Mouse (Mus musculus): ENCODE data around the gene Dhx30.

Gene Dhx30

DNA sequence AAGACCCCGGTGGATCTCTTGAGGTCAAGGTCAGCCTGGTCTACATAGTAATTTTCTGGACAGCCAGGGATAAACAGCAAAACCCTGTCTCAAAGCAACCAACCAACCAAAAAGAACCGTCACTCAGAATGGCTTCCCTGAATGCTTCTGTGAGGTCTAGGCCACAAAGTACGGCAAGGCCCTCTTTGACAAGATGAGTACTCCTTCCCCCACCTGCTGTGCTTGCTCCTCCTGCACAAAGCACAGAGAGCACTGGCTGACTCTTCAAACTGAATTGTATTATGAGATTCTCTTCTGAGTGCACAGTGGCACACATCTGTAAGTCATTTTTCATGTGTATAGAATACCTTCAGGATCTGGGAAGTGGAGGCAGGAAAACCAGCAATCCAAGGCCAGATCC, 19.8 kb downstream of the Dhx30 start:
- CTCF ChIA-PET = no interaction called here

DNA sequence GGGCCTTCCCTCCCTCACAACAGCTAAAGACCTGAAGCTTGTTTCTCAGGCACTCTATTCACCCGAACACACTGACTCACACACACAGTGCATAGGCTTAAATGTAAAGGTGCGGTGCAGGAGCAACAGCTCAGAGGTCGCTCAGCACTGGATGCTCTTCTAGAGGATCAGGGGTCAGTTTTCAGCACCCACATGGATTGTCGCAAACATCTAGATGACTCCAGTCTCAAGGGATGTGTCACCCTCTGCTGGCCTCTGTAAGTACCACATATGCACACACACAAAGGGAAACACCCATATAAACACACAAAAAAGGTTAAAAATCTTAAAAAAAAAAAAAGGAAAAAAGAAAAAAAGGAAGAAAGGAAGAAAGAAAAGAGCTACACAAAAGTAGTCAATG, 22.9 kb downstream of the Dhx30 start:
- CTCF ChIA-PET = interaction anchor here (0.6 to 0.7 kb wide), 2 partner anchors 16 to 337 kb away, joined by 5 to 6 read pairs; no protein-coding TSS in a partner anchor

DNA sequence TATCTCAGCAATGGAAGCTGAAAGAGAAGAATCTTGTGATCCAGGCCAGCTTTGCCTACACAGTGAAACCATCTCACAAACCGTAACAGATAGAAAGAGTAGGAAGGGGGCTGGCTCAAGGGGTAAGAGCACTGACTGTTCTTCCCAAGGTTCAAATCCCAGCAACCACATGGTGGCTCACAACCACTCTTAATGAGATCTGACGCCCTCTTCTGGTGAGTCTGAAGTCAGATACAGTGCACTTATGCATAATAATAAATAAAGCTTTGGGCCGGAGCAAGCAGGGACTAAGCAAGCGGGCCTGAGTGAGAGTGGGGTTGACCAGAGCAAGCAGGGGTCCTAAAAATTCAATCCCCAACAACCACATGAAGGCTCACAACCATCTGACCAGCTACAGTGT, 24.3 kb downstream of the Dhx30 start:
- CTCF ChIA-PET = no interaction called here

DNA sequence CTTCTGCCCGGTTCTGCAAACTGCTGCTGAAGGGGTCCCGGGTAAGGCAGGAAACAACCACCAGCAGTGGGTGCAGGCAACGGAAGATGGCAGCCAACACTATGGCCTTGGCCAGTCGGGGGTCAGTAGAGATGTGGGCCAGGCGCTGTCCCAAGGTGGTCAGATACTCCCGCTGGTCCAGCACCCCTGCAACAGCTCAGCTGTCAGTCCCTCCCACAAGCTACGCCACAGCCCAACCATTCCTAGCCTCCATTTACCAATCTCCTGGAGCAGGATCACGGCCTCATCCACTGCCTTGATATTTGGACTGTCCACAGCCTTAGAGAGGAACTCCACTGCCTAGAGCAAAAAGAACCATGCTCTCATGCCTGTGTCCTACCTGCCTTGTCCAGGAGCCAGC, 31.9 kb downstream of the Dhx30 start:
- CTCF ChIA-PET = no interaction called here

DNA sequence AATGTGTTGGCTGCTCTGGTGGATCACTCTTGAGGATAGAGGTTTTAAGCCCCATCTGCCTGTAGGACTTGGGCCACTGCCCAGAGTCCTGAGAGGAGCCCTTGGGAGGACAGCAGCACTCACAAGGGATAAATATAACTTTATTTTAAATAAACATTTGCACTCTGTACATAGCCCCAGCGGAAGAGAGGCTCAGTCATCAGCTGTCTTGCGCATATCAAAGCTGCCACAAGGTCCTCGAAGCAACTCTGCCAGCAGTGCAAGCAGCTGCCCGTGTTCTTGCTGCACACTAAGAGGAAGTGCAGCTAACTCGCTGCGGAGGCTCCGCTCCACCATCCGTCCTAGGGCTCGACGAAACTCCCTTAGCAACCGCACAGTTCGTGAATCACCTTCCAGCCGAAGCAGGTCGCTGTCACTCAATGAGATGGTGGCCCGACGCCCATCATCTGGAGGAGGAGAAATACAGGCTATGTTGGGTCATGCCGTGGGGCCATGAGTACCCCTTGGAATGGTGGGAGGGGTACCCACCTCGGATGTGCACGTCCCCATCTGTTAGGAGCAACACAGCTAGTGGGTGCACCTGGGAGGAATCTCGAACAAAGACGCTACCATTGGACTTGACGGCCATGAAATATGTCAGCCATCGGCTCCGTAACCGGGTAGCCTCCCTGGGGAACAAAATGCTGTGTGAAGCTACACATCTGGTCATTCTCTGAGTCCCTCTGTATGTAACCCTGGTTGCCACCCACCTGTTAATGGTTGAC, 33.2 kb downstream of the Dhx30 start:
- CTCF ChIA-PET = interaction anchor here (0.5 kb wide), 1 partner anchor 16 kb away, joined by 3 read pairs; no protein-coding TSS in a partner anchor

DNA sequence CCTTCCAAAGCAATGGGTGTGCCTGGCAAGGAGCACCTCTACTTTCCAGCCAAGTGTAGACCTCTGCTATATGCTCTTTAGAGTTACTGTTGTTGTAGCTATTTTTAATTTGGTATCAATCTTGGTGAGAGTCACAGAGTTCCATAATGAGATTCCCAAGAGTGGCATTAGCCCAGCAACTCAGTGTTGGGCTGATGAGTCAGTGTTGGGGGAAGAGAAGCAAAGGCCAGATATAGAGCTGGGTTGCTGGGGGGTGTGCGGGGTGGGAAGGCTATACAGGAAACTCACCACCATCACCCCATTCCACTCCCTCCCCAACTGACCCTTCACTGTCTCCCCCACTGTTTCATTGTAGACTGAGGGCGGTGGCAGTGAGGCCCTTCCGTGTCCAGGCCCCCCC, 36.6 kb downstream of the Dhx30 start:
- CTCF ChIA-PET = interaction anchor here (0.7 kb wide), 1 partner anchor 17 kb away, joined by 3 read pairs; no protein-coding TSS in a partner anchor

GRCm38 (mm10) chr9:110076468-110076867, 41.2 kb downstream of the Dhx30 start:
- CTCF ChIA-PET = interaction anchor here (0.6 kb wide), 1 partner anchor 446 kb away, joined by 5 read pairs; no protein-coding TSS in a partner anchor

- CTCF ChIA-PET = no interaction called here
These were observed 45.8 kb downstream of the Dhx30 start for GRCm38 (mm10) chr9:110071843-110072242.

DNA sequence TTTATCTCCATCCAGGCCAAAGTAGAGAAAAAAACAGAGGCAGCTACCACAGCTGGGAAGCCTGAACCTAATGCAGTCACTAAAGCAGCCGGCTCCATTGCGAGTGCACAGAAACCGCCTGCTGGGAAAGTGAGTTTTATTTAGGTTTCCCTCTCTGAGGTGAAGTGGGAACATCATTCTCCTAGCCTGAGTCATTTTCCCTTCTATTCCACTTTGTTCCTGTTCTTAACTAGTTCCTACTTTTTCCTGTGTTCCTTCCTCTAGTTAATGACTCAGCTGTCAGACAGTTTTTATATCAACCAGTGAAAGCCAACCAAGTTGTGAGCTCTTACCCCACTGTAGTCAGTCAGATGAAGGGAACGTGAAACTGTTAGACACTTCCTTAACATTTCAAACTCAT, 46.6 kb downstream of the Dhx30 start:
- CTCF ChIA-PET = interaction anchor here (0.7 kb wide), 1 partner anchor 201 kb away, joined by 3 read pairs; no protein-coding TSS in a partner anchor

GRCm38 (mm10) chr9:110070358-110070757, 47.3 kb downstream of the Dhx30 start:
- CTCF ChIA-PET = no interaction called here

GRCm38 (mm10) chr9:110068745-110069144, 48.9 kb downstream of the Dhx30 start:
- CTCF ChIA-PET = no interaction called here

- CTCF ChIA-PET = no interaction called here
These were observed 53.0 kb downstream of the Dhx30 start for GRCm38 (mm10) chr9:110064641-110065040.

DNA sequence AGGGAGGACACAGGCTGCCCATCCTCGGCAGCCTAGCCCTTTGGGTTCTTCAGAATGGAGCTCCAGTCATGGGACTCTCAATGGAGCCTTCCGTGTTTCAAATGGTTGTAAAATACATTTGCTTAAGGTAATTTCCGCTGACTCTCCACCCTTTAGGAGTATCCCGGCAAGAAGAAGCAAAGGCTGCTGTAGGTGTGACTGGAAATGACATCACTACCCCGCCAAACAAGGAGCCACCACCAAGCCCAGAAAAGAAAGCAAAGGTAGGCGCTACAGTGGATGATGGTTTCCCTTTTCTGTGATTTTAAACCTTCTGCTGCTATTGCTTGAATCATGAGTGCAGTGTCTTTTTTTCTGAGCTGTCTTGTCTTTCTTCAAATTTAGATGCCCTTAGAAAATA, 54.8 kb downstream of the Dhx30 start:
- CTCF ChIA-PET = no interaction called here

DNA sequence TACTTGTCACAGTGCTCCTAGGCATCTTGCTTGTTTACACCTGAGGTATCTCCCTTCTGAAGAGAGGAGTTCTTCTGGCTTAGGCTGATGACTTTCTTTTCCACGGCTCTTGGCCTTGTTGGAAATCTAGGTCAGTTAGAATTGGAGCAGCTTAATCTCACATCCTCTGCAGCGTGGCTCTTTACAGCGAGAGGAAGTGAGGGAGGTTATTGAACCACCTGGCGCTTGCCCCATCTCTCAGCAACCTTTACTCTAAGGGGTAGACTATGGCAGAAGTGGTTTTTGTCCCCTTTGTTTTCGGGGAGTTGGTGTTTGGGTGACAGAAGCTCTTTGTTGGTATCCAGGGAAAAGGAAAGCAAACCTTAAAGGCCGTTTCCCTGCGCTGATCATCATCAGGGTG, 55.2 kb downstream of the Dhx30 start:
- CTCF ChIA-PET = no interaction called here

DNA sequence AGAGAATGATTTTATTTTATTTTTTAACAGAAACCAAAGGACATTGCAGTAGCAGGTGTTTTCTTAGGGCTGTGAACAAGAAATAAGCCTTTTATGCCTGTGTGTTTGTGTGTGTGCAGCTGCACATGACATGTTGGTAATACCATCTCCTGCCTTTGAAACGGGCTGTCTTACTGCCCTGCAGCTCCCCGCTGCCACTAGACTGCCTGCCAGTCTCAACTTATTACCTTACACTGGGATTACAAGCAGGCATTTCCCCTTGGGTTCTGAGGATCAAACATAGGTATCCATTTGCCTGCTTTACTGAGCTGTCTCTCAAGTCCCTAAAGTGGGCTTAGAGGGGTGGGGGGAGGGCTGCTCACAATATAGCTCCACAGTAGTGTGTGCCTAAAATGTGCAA, 56.9 kb downstream of the Dhx30 start:
- CTCF ChIA-PET = interaction anchor here (0.6 kb wide), 2 partner anchors 10 to 19 kb away, joined by 5 to 6 read pairs; no protein-coding TSS in a partner anchor

DNA sequence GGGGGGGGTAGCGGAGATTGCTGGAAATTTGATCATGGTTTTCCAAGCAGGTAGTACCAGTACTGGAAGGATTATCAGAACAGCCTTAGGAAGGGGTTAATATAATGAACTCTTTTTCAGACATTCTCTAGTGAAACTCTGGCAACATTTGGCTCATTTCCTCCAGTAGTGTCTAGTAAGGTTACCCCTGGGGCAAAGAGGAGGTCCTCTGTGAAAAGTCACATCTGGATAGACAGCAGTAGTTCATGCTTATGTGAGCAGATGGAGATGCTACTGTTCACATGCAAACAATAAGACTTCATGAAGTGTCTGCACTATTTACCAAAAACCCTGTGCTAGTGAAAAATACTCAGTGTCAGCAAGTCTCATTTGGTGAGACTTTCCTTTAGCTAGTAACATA, 60.4 kb downstream of the Dhx30 start:
- CTCF ChIA-PET = no interaction called here

GRCm38 (mm10) chr9:110054781-110055180, 62.8 kb downstream of the Dhx30 start:
- CTCF ChIA-PET = interaction anchor here (0.7 kb wide), 1 partner anchor 596 kb away, joined by 8 read pairs; no protein-coding TSS in a partner anchor

GRCm38 (mm10) chr9:110054080-110054421, 63.6 kb downstream of the Dhx30 start:
- CTCF ChIA-PET = no interaction called here

DNA sequence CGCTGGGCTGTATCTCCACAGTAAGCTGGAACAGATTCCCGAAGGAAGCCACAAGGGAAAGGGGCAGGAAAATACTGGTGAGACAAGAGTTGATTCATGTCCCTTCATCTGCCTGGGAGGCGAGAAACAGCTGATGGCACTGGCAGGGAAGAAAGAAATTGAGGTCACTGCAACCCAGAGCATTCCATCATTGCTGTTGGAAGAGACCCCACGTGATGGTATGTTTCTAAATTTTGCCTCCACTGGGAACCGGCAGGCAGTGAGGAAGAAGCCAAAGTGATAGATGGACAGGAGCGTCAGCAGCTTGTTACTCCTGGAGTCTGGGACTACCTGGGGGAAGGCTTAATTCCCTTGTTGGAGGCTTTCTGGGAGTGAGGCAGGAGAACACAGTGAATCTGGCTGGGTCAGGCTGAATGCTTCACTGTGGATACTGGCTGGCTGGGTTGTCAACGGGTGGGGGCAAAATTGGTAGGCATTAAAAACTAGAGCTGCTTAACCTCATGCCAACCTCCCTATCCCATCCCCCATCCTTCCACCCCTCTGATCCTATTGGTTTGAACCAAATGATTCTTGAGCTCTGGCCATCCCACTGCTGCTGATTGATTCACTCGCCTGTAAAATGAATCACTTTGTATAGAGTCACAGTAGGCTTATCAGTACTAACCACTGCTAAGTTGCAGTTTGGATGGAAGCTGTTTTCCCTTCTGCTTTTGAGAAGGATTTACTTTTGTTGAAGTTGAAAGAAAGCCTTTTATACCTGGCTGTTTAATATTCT, 64.1 kb downstream of the Dhx30 start:
- CTCF ChIA-PET = no interaction called here

DNA sequence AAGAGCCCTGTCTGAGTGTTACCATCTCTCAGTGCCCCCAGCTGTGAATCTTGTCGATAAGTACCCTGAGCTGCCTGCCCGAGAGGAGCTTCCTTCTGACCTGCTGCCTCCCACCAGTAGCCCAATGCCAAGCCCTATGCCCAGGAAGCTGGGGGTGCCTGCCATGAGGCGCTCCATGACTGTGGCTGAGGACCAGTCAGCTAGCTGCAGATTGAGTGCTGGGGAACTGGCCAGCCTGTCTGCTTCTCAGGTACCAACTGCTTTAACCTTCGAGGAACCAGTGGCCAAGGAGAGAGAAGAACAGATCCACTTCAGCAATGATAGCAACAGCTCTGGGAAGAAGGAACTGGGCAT, 64.7 kb downstream of the Dhx30 start:
- CTCF ChIA-PET = no interaction called here

- CTCF ChIA-PET = no interaction called here
These were observed 65.6 kb downstream of the Dhx30 start for GRCm38 (mm10) chr9:110051869-110052661.

GRCm38 (mm10) chr9:110051184-110051583, 66.4 kb downstream of the Dhx30 start:
- CTCF ChIA-PET = interaction anchor here (0.7 kb wide), 1 partner anchor 10 kb away, joined by 5 read pairs; no protein-coding TSS in a partner anchor

All from spleen, embryonic (tissue).